Mouse (Mus musculus): ENCODE data around the gene Dcun1d3. TPM values are rescaled to one million over a fixed set of nuclear protein-coding genes. Genes with fewer than 3 reads are reported as not detected.

Dcun1d3 gene
- polyA plus RNA-seq, 1 experiment from 2014 or later, result 11.3 TPM

- Histone ChIP-seq H3K4me2 (replicated peaks) (no peak overlapping the region), H3K27me3 (ENCODE audit: control insufficient read depth, insufficient read depth, low read length) (no peaks in the 10 kb centered on the region), H3K36me3 (replicated peaks; ENCODE audit: control insufficient read depth, insufficient read depth) (0 out of 2 replicates have a peak, but pooled peaks cover under 1% of the 10 kb centered on the region), H3K27ac (no peak overlapping the region), H3K4me3 (replicated peaks; ENCODE audit: low read length) (no peak overlapping the region), H3K9ac (no peak overlapping the region), H3K4me1 (replicated peaks; ENCODE audit: control insufficient read depth, insufficient read depth, low read length) (no peaks in the 10 kb centered on the region), H3K9me3 (ENCODE audit: control insufficient read depth, low read length) (no peaks in the 10 kb centered on the region)
- 94% methylated on average over 2 of the region's 2 CpGs for WGBS
- no peak for DNase-seq (ENCODE audit: low spot score)
- no peak for ATAC-seq (ENCODE audit: low FRiP score)
Observed at GRCm38 (mm10) chr7:119845541-119845940, 50.6 kb downstream of the Dcun1d3 start.

GRCm38 (mm10) chr7:119841820-119842449 lies 54.2 kb downstream of the Dcun1d3 start:
- Histone ChIP-seq H3K36me3 (replicated peaks; ENCODE audit: control insufficient read depth, insufficient read depth) (no peaks in the 10 kb centered on the region), H3K4me3 (replicated peaks; ENCODE audit: low read length) (no peak overlapping the region), H3K27me3 (ENCODE audit: control insufficient read depth, insufficient read depth, low read length) (no peaks in the 10 kb centered on the region), H3K9me3 (ENCODE audit: control insufficient read depth, low read length) (no peaks in the 10 kb centered on the region), H3K4me1 (replicated peaks; ENCODE audit: control insufficient read depth, insufficient read depth, low read length) (no peaks in the 10 kb centered on the region), H3K9ac (no peak overlapping the region), H3K27ac (no peak overlapping the region), H3K4me2 (replicated peaks) (no peak overlapping the region)
- DNase-seq (ENCODE audit: low spot score), result no peak
- no peak for ATAC-seq (ENCODE audit: low FRiP score)
- WGBS, result 95% methylated on average over 4 of the region's 4 CpGs

DNA sequence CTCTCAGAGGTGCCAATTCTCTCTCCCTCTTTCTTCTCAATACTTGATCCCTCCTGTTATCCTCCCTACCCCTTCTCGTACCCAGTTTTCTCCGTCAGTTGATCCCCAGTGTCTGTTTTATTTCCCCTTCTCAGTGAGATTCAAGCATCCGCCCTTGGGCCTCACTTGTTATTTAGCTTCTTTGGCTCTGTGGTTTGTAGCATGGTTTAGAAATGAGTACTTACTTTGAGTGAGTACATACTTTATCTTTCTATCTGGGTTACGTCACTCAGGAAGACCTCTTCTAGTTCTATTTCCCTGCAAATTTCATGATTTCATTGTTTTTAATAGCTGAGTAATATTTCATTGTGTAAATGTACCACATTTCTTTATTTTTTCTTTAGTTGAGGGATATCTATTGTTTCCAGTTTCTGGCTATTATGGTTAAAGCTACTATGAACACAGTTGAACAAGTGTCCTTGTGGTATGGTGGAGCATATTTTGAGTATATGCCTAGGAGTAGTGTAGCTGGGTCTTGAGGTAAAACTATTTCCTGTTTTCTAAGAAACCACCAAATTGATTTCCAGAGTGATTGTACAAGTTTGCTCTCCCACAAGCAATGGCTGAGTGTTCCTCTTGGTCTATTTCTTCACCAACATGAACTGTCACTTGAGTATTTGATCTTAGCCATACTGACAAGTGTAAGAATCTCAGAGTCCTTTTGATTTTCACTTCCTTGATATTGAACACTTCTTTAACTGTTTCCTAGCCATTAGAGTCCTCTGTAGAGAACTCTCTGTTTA lies 59.9 kb downstream of the Dcun1d3 start:
- Histone ChIP-seq H3K4me3 (replicated peaks; ENCODE audit: low read length) (no peak overlapping the region), H3K9me3 (ENCODE audit: control insufficient read depth, low read length) (no peaks in the 10 kb centered on the region), H3K4me1 (replicated peaks; ENCODE audit: control insufficient read depth, insufficient read depth, low read length) (no peaks in the 10 kb centered on the region), H3K4me2 (replicated peaks) (no peak overlapping the region), H3K27me3 (ENCODE audit: control insufficient read depth, insufficient read depth, low read length) (no peaks in the 10 kb centered on the region), H3K27ac (no peak overlapping the region), H3K36me3 (replicated peaks; ENCODE audit: control insufficient read depth, insufficient read depth) (no peaks in the 10 kb centered on the region), H3K9ac (no peak overlapping the region)
- DNase-seq (ENCODE audit: low spot score) (no peak), ATAC-seq (ENCODE audit: low FRiP score) (no peak)
- 96% methylated on average over 4 of the region's 4 CpGs for WGBS

DNA sequence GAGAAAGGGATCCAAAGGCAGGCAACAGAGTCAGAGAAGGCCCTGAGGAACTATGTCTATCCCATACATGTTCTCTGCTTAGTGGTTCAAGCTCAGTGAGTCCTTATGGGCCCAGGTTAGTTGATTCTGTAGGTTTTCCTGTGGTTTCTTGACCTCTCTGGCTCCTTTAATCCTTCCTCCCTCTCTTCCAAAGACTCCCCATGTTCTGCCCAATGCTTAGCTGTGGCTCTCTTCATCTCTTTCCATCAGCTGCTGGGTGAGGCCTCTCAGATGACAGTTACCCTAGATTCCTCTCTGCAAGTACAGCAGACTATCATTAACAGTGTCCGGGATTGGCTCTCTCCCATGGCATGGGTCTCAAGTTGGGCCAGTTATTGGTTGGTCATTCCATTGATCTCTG lies 60.7 kb downstream of the Dcun1d3 start:
- H3K9me3 ChIP-seq (ENCODE audit: control insufficient read depth, low read length), result no peaks in the 10 kb centered on the region
- no peak for ATAC-seq (ENCODE audit: low FRiP score)
- no peaks in the 10 kb centered on the region for H3K36me3 ChIP-seq (replicated peaks; ENCODE audit: control insufficient read depth, insufficient read depth)
- no peaks in the 10 kb centered on the region for H3K4me1 ChIP-seq (replicated peaks; ENCODE audit: control insufficient read depth, insufficient read depth, low read length)
- no peak overlapping the region for H3K4me3 ChIP-seq (replicated peaks; ENCODE audit: low read length)
- no peak overlapping the region for H3K9ac ChIP-seq
- no peak for DNase-seq (ENCODE audit: low spot score)
- no peaks in the 10 kb centered on the region for H3K27me3 ChIP-seq (ENCODE audit: control insufficient read depth, insufficient read depth, low read length)
- 97% methylated on average over 1 of the region's 1 CpGs for WGBS
- H3K27ac ChIP-seq, result no peak overlapping the region
- H3K4me2 ChIP-seq (replicated peaks), result no peak overlapping the region

DNA sequence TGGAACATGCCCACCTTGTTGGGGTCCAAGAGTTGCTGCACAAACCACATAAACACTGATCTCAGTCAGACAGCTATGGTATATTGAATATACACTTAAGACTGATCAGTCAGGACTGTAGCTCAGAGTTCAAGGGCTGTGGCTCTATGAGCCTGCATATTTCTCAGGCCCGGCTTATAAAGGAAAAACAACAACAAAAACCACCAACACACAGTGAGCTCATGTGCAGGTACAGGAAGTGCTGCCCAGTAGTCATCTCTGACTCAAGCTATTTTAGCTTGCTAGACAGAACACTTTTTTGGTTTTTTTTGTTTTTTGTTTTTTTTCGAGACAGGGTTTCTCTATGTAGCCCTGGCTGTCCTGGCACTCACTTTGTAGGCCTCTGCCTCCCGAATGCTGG lies 87.4 kb downstream of the Dcun1d3 start:
- H3K36me3 ChIP-seq (replicated peaks; ENCODE audit: control insufficient read depth, insufficient read depth), result 0 out of 2 replicates have a peak, but pooled peaks cover 12% of the 10 kb centered on the region
- ATAC-seq (ENCODE audit: low FRiP score), result no peak
- 97% methylated on average over 3 of the region's 3 CpGs for WGBS
- no peak for DNase-seq (ENCODE audit: low spot score)
- H3K27me3 ChIP-seq (ENCODE audit: control insufficient read depth, insufficient read depth, low read length), result no peaks in the 10 kb centered on the region
- H3K4me3 ChIP-seq (replicated peaks; ENCODE audit: low read length), result no peak overlapping the region
- no peak overlapping the region for H3K27ac ChIP-seq
- no peak overlapping the region for H3K9ac ChIP-seq
- no peaks in the 10 kb centered on the region for H3K9me3 ChIP-seq (ENCODE audit: control insufficient read depth, low read length)
- H3K4me1 ChIP-seq (replicated peaks; ENCODE audit: control insufficient read depth, insufficient read depth, low read length), result no peaks in the 10 kb centered on the region
- H3K4me2 ChIP-seq (replicated peaks), result no peak overlapping the region

- Histone ChIP-seq H3K4me3 (replicated peaks; ENCODE audit: low read length) (no peak overlapping the region), H3K9ac (no peak overlapping the region), H3K4me1 (replicated peaks; ENCODE audit: control insufficient read depth, insufficient read depth, low read length) (no peaks in the 10 kb centered on the region), H3K27me3 (ENCODE audit: control insufficient read depth, insufficient read depth, low read length) (no peaks in the 10 kb centered on the region), H3K9me3 (ENCODE audit: control insufficient read depth, low read length) (no peaks in the 10 kb centered on the region), H3K36me3 (replicated peaks; ENCODE audit: control insufficient read depth, insufficient read depth) (0 out of 2 replicates have a peak, but pooled peaks cover 12% of the 10 kb centered on the region), H3K27ac (no peak overlapping the region), H3K4me2 (replicated peaks) (no peak overlapping the region)
- DNase-seq (ENCODE audit: low spot score) (no peak), ATAC-seq (ENCODE audit: low FRiP score) (no peak)
- WGBS, result 93% methylated on average over 5 of the region's 5 CpGs
Observed at GRCm38 (mm10) chr7:119807396-119807795, 88.7 kb downstream of the Dcun1d3 start.

Other genes with a start within 250 kb of the Dcun1d3 start
- gene Acsm4, start 206.3 kb downstream of the Dcun1d3 start, polyA plus RNA-seq (2014; fragmentation: Nextera tagmentation; extraction: Ambion mirVana), result not detected in 2 replicates
- gene Thumpd1, start 175.5 kb downstream of the Dcun1d3 start, polyA plus RNA-seq (2014; fragmentation: Nextera tagmentation; extraction: Ambion mirVana), result 76.7 and 87.9 TPM in 2 replicates
- 0.18 TPM in 1 of 2 replicates, not detected in the other for gene Acsm3, start 135.4 kb downstream of the Dcun1d3 start, polyA plus RNA-seq (2014; fragmentation: Nextera tagmentation; extraction: Ambion mirVana)
- gene Rexo5, start 102.3 kb downstream of the Dcun1d3 start, polyA plus RNA-seq (2014; fragmentation: Nextera tagmentation; extraction: Ambion mirVana), result 9.1 and 10.1 TPM in 2 replicates
- gene Eri2, start 102.2 kb downstream of the Dcun1d3 start, polyA plus RNA-seq (2014; fragmentation: Nextera tagmentation; extraction: Ambion mirVana), result 16.6 and 20.7 TPM in 2 replicates
- 17.5 and 18.7 TPM in 2 replicates for gene Lyrm1, start 437 bp downstream of the Dcun1d3 start, polyA plus RNA-seq (2014; fragmentation: Nextera tagmentation; extraction: Ambion mirVana)
- 0.09 and 0.16 TPM in 2 replicates for gene Dnah3, start 199.0 kb upstream of the Dcun1d3 start, polyA plus RNA-seq (2014; fragmentation: Nextera tagmentation; extraction: Ambion mirVana)
- 12.0 and 15.2 TPM in 2 replicates for gene Tmem159, start 206.1 kb upstream of the Dcun1d3 start, polyA plus RNA-seq (2014; fragmentation: Nextera tagmentation; extraction: Ambion mirVana)
- gene Zp2, start 249.0 kb upstream of the Dcun1d3 start, polyA plus RNA-seq (2014; fragmentation: Nextera tagmentation; extraction: Ambion mirVana), result not detected in 2 replicates